Mouse (Mus musculus) spleen, postnatal 36 days (tissue): ENCODE results near the gene Myadml2.
A peak's percentile ranks its signal among the peaks of the same experiment; 100 is the strongest.

ENCODE experiments used
- DNase-seq, 2 experiments: peaks; one replicate each; pipeline ENCODE4 v3.0.0; 2022; ENCODE audit warnings: low spot score in 2 of 2, mixed read lengths in 1 of 2

Gene Myadml2

DNA sequence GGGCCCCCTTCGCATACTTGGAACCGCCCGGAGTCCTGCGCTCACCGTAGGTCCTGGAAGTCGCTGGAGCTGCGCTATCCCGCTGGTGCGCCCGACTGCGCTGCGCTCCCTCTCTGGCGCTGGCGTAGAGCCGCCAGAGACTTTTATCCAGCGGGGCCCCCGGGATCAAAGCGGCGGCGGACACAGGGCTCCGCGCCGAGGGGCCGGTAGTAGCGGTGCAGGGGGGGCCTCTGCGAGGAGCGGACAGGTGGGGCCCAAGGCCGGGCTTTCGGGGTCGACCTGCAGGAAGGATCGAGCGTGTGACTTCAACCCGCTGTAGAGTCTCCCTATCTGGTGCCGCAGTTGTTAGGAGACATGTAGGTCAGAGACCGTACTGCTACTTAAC, 13.1 kb upstream of the Myadml2 start, which contains the start of gene Notum:
Notum (minus strand) TSS at position 100 of the 385 bp plus-strand sequence.
- no peak for DNase-seq

DNA sequence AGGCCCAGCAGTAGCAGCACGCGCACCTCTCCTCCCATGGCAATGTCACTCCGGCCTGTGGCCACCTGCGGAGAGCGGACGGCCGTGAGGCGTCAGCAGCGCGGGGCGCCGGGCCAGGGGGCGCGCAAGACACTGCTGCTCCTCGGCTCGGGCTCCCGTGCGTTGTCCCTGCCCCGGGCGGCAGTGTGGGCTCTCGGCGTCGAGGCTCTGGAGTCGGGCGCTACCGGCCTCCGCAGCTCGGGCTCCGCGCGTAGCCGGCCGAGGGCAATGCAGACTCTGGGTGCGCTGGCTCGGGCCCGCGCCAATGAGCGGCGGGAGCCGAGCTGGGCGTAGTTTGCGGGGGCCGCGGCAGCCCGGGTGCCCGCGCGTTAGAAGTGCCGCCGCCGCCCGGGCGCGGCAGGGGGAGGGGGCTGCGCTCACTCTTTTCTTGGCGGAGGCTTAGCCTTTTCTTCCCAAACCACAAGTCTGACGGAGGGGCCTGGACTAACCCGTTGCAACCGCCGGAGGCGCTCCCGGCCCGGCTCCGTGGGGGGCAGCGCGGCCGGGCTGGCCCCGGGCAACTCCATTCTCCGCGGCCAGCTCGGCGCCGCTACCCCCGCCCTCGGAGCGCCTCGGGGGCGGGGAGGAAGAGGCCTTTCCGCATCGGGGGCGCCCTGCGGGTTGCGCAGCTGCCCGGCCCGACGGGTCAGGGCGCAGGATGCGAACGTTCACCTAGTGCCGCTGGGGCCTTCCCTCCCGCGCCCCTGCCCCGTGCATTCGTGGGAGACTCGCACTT, 12.5 kb upstream of the Myadml2 start:
- no peak for DNase-seq

DNA sequence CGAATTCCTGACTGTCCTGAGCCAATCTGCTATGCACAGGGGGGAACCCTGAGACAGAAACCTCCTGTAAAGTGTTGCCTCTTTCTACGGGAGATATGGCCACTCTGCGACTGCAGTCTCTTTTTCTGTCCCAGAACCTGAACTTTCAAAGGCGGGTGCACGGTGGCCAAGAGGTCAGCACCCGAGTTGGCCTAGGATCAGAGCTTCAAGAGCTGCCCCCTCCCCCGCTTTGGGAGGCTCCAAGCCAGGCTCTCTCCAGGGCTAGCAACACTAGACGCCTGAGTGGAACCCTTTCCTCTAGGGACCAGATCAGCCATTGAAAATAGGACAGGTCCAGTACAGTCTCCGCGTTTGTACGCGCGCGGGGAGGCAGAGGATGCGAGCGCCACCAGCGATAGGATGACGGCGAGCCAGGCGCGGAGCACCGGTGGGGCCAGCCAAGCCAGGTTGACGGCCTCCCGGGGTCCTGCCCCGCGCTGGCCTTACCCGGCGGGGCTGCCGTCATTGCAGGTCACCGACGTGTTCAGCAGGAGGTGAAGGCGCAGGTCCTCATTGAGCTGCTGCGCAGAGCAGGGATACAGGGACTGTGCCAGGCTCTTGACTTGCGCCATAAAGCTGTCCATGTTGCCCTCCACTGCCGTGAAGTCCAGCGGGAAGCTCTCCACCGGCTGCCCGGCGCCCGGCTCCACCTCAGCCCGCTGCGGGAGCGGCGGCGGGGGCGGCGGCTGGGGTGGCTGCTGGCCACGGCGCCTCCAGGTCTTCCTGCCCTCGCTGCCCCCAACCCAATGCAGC, 11.7 kb upstream of the Myadml2 start:
- no peak for DNase-seq

DNA sequence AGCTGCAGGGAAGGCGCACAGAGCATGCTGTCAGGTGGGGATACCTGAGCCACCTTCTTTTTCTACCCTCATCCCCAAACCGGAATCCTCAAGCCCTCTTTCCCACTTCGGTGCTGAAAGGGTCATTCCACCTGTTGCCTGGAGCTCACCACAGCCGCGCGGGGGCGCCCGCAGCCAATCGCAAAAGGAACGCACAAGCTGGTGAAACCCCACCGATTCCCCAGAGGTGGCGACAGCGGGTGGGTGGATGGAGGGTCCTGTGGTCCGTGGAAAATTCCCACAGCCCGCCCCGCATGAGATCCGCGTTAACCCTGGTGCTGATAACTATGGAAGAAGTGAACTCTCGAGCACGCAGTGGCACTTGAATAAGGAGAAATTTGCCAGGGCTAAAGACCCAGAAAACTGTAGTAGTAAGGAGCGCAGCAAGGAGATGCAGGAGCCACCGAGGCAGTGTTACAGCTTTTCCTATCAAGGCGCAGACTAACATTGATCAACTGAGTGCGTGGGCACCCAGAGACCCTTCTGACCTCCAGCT, 11.0 kb upstream of the Myadml2 start:
- DNase-seq = peak; percentile 75 to 79

DNA sequence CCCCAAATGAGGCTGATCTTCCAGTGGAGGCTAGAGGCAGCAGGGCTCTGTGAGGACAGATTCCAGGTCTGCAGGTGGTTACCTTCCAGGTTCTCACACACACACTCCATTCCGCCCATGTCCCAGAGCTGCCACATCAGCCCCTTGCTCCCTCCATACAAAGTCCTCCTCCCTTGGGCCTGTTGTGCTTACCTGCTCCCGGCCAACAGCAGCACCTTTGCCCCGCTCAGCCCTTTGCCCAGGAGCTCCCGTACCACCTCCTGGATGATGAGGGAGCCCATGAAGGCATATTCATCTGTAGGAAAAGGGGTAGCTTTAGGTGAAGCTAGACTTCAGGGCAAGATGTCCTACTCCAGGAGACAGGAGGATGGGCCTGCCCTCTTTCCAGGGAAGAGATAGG, 9.3 kb upstream of the Myadml2 start:
- no peak for DNase-seq

DNA sequence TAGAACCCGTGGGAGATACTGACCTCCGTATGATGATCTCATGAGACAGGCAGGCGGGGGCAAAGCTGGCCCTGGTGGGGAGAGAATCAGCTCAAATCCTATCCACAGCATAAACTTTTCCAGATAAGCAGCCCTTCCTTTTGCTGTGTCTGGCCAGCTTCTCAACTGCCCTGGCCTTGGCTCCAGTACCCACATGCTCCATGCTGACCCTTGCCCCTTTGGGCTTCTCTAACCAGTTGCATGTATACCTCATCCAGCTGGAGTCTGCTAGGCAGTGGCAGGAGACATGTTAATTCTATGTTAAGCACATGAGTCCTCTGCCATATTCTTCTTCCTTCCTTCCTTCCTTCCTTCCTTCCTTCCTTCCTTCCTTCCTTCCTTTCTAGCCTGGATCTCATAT, 6.8 kb upstream of the Myadml2 start:
- no peak for DNase-seq

DNA sequence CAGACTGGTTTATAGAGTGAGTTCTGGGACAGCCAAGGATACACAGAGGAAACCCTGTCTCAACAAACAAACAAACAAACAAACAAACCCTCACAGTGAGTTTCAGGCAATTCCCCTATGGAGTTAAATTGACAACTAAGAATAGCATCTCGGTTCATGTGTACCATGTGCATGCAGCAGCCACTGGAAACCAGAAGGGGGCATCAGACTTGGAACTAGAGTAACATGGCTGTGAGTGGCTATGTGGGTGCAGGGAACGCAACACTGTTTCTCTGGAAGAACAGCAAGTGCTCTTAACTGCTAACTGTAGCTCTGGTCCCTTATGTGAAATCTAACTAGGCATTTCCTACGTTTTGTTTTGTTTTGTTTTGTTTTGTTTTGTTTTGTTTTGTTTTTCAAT, 3.9 kb upstream of the Myadml2 start:
- DNase-seq = no peak

DNA sequence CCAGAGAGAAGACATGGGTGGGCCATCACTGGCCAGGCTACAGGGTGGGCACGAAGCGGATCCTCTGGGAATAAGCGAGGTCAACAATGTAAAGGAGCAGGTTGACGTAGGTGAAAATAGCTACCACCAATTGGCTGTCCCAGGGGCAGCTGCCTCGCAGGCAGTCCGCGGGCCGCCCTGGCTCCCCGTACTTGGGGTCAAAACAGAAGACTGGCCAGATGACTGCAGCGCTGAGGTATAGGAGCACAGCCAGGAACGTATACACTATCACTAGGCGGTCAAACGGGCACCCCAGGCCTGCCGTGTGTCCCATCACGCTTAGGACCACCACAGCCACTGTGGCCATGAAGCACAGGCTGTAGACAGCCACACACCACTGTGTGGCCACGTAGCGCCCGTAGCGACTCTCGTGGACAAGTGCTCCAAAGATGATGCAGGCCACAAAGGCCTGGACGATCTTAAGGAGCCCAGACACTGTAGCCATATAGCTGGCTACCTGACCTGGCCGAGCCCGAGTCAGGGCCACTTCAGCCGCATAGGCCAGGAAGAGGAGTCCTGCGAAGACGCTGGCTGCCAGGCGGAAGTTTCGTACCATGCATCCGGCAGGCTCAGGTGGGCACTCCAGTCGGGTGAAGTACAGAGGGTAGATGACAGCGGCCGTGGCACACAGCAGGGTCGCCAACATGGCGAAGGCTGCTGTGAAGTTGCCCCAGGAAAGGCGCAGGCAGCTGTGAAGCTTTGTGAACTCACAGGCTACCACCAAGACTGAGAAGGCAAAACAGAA, 719 bp downstream of the Myadml2 start:
- no peak for DNase-seq

DNA sequence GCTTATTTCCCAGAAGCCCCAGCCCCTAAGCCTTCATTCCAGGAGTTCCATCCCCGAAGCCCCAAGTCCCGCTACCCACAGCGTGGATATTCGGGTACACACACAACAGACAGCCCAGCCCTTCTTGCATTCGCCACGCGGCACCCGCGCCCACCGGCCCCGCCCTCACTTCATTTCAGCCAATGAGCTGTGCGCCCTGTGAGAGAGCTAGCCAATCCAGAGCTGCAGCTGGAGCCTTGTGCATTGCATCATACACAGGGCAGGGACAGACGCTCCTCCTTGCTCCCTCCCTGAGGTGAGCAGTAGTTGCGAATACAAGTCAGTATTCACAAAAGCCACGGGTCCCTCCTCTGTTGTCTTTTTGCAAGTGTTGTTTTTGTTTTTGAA, 4.4 kb downstream of the Myadml2 start, which contains the start of gene Pycr1:
Pycr1 (minus strand) TSS at position 169 of the 387 bp plus-strand sequence.
- peak; percentile 90 to 92 for DNase-seq

DNA sequence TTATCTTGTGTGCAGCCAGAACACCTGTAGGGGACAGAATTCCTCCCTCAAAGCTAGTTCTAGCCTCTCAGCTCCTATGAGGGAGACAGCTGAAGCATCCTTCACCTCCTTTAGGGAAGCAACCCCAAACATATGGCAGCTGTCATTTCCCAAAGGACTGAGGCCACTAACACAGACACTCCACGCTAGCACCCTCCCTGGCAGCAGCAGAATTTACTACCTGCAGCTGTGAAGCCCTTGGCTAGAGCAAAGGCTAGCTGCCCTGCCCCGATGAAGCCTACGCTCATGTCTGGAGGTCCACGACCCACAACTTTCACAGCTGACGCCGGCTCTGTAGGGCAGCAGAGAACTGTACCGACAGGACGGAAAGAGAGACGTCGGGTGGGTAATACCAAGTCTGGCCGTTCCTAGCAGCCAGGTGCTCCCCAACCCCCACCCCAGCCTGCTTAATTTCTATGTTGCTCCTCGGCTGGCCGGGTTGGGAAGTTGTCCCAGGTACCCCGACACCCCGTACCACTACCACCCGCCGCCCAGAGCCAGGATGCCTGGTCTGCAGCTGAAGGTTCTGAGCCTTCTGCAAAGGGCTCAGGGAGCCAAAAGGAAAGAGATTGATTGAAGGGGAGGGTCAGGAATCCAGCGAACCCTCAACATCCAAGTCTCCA, 4.9 kb downstream of the Myadml2 start:
- DNase-seq = no peak

DNA sequence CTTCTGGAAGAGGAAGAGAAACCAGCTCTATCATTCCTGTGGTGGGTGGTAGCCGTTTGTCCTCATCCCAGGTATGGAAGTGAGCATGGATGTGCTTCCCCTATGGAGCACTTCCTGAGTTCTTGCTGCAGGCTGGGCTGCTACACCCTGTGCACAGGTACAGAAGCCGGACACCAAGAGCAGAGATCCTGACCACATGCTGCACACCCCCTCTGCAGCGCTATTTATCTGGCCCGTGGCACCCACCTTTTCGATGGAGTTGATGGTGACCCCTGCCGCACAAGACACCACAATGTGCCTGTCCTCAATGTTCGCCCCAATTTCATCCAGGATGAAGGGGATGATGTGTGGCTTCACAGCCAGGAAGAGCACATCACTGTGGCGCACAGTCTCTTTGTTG, 6.1 kb downstream of the Myadml2 start:
- DNase-seq = no peak

DNA sequence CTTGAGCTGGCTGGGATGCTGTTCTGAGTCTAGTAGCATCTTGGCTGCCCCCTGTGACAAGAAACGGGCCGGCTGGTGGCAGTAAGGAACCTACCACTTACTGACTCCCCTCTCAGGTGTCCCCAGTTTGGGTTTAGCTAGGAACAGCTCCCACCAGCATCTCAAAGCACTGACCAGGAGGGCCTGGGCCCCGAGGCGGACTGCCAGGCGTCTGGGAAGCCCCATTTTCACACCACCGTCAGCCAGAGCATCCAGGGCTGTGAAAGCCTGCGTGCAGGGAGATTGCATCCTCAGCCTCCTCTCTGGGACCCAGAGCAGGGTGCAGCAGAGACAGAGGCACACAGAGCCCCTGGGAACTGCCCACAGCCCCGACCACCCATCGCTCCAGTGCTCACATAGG, 6.7 kb downstream of the Myadml2 start:
- no peak for DNase-seq

DNA sequence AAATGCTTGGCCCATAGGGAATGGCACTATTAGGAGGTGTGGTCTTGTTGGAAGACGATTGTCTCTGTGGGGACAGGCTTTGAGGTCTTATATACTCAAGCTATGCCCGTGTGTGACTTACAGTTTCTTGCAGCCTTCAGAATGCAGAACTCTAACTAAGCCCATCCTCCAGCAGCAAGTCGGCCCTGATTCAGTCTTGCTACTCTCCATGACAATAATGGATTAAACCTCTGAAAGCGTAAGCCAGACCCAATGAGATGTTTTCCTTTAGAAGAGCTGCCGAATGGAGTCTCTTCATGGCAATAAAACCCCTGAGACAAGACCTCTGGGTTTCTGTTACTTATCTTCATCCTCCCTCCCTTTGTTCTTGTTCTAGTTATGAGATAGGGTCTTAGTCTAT, 13.1 kb downstream of the Myadml2 start:
- DNase-seq = no peak

DNA sequence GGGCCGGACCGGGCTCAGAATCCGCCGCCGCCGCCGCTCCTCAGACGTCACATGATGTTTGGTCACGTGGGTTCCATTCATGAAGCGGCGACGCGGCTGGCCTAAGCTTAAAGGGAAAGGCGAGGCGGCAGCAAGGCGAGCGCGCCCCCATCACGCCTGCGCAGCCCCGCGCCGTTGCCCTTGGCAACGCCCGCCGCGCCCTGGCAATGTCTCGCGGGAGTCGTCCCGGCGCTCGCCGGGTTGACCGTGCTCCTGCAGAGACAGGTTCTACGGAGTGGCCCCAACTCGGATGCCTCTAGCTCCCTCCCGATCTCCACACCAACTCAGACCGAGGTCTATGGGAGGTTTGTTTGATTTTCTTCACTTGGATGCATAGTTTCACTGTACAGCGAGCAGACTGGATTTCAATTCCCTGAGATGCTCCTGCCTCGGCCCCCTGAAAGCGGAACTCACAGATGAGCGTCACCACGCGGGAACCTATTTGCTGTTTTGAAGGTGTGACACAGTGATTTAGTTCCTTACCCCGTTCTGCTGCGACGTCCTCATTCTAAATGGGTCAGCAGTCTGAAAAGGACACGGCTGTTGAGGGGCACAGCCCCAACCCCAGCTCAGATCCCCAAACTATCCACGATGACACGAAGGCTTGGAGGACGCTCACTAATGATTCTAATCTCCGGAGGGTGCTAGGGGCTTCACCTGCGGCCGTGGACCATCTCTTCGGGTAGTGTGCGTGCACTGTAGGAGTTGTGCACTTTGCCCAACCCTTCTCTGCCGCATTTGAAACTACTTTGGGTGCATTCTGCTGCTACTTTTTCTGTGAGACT, 14.2 kb downstream of the Myadml2 start, which contains the start of gene Mafg:
Mafg (minus strand) TSS at position 81 of the 824 bp plus-strand sequence.
- DNase-seq = peak; percentile 89 to 92

DNA sequence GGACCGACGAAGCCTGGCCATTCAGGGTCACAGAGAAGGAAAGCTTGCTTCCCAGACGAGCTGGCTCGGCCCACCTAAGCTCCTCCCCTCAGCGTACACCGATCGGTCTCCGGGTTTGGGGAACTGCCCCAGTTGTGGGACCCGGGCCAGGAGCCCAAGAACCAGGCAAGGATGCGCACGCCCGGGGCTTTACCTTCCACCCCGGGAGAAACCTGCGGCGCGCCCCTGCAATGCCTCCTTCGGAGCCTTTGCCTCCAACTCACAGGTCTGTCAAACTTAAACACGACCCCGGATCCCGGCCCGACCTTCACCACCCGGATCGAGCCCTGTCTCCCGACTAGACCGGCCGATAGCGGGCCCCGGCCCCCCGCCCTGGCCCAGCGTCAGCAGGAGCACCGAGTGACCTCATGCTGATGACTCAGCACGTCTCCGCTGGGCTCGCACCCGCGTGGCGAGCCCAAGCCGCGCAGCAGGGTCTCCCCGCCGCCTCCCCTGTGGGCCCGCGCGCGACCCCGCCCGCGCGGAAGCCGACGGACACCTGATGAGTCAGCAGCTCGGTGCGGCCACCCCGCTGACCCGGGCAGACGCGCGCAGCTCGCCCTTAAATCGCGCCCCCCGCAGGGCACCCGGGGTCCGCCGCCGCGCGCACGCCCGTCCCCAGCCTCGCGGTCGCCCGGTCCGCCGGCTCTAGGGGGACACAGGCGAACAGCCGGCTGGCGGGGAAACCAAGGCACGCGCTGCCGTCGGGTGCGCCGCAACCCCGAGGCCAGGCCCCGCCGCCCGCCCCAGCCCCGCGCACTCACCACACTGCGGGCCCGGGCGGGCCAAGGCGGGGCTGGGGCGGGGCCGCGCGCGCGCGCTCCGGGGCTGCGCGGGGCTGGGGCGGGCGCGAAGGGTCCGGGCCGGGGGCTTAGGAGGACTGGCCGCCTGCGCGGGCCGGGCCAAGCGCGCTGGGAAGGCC, 15.1 kb downstream of the Myadml2 start:
- peak; percentile 69 to 79 for DNase-seq

DNA sequence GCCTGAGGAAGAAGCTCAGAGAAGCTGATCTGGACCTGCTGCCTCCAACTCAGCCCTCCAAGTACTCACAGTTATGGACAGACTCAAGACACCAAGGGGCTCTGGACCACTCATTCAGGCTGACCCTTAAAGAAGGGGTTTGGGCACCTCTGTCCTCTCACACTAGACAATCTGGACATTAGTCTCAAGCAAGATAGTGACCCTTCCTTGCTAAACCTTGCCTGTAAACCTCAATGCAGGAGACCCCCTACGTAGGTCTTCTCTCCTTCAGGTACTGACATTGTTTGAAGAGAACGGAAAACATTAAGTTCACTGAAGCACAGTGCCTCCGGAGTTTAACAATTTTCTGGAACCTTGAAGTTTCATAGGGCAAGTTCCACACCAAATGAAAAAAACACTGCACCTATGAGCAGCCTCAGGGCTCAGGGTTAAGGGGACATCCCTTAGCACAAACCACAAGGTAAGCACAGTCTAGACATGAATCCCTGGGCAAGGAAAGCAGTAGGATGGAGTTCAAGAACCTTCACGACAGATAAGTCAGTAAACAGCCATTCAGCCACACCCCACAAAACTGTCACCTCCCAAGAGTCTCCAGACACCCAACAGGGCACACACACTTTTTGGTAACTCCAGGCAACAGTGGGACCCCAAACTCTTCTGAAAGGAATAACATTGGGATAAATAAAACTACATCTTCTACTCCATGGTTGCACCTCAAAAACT, 16.1 kb downstream of the Myadml2 start:
- peak; percentile 30 to 65 for DNase-seq

DNA sequence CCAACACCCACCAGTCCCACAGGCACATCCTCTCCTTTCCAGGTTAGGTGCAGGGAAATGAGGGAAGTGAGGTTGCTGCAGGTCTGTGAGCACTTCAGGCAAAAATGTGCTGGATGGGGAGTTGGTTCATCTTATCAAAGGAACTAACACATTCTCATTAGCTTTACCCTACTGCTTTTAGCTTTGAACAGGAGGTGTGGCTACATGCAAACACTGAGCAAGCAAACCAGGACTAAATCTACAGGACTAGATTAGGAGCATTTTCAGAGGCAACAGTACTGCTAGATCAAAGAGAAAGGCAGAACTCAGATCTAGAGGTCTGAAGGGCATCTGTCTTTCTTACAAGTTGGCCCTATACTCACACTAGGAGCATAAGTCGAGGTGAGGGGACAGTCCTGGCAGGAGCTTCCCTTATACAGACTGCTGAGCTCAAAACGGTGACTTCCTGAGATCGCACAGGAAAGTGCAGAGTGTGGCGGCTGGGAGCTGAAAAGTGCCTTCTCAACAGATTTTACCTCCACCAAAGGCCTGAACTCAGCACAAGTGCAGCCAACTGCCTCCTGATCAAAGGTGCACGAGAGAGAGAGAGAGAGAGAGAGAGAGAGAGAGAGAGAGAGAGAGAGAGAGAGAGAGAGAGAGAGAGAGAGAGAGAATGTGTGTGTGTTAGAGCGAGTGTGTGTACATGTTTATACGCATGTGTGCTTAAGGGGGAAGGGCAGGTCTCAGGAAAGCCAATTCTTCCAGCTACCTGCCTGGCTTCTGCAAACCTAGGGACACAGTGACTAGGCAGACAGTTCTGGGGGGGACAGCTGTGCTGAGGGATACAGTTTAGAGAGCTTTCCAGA, 16.9 kb downstream of the Myadml2 start:
- DNase-seq = no peak
